Mouse (Mus musculus) forebrain, embryonic 14.5 days (tissue): ENCODE data around the gene Banf2. TPM values are rescaled to one million over a fixed set of nuclear protein-coding genes. Genes with fewer than 3 reads are reported as not detected.

ENCODE experiments used
- ATAC-seq: fragments of 200-750 bp; cut with Nextera tagmentation; 2 replicates; pipeline ENCODE4 v1.8.0; 2017; ENCODE audit warnings: mild to moderate bottlenecking, moderate library complexity
- DNase-seq: peaks from one replicate; pipeline ENCODE4 v3.0.0-alpha.2; 2015; ENCODE audit warnings: low spot score
- H3K27ac ChIP-seq: fragments of 300-500 bp; sonication (generic); 2 replicates; pipeline ENCODE4 v1.5.1; 2014; ENCODE audit warnings: low read depth, mild to moderate bottlenecking, control low read depth, low read length, moderate library complexity
- H3K27me3 ChIP-seq: fragments of 300-500 bp; sonication (generic); replicated peaks from 2 replicates; pipeline ENCODE4 v1.6.1; 2014; ENCODE audit warnings: low read length, control low read depth, mixed read lengths; ENCODE audit not compliant: control insufficient read depth, insufficient read depth
- H3K36me3 ChIP-seq: fragments of 300-500 bp; sonication (generic); 2 replicates; pipeline ENCODE4 v1.6.1; 2014; ENCODE audit warnings: low read length, control low read depth; ENCODE audit not compliant: control insufficient read depth, insufficient read depth
- H3K4me1 ChIP-seq: fragments of 300-500 bp; sonication (generic); 2 replicates; pipeline ENCODE4 v1.6.1; 2014; ENCODE audit warnings: antibody characterized with exemption, low read length, control low read depth; ENCODE audit not compliant: control insufficient read depth, insufficient read depth
- H3K4me2 ChIP-seq: fragments of 300-500 bp; sonication (generic); 2 replicates; pipeline ENCODE4 v1.6.1; 2014; ENCODE audit warnings: mild to moderate bottlenecking, control low read depth, low read length
- H3K4me3 ChIP-seq: fragments of 300-500 bp; sonication (generic); 2 replicates; pipeline ENCODE4 v1.5.1; 2014; ENCODE audit warnings: low read depth, low read length, control low read depth
- H3K9ac ChIP-seq: fragments of 300-500 bp; sonication (generic); 2 replicates; pipeline ENCODE4 v1.6.1; 2014; ENCODE audit warnings: mild to moderate bottlenecking, low read length, control low read depth, moderate library complexity
- H3K9me3 ChIP-seq: fragments of 300-500 bp; sonication (generic); replicated peaks from 2 replicates; pipeline ENCODE4 v1.6.1; 2016; ENCODE audit warnings: low read length, control low read depth, mixed read lengths; ENCODE audit not compliant: control insufficient read depth
- WGBS: fragments of 180-500 bp; shearing (Covaris S2); extraction: QIAGEN DNeasy Blood & Tissue Kit; methylation state at CpG from one replicate; pipeline ENCODE4 v1.1.7; 2014; 5-methylcytosine and 5-hydroxymethylcytosine counted together
- polyA plus RNA-seq: library from polyadenylated mRNA; unstranded; fragments of >200 nt; fragmentation: Nextera tagmentation; extraction: Ambion mirVana; gene quantifications from 2 replicates; pipeline ENCODE4 v1.2.1, GENCODE M21; 2014

Gene Banf2
- polyA plus RNA-seq, 1 experiment from 2014 or later, result not detected

DNA sequence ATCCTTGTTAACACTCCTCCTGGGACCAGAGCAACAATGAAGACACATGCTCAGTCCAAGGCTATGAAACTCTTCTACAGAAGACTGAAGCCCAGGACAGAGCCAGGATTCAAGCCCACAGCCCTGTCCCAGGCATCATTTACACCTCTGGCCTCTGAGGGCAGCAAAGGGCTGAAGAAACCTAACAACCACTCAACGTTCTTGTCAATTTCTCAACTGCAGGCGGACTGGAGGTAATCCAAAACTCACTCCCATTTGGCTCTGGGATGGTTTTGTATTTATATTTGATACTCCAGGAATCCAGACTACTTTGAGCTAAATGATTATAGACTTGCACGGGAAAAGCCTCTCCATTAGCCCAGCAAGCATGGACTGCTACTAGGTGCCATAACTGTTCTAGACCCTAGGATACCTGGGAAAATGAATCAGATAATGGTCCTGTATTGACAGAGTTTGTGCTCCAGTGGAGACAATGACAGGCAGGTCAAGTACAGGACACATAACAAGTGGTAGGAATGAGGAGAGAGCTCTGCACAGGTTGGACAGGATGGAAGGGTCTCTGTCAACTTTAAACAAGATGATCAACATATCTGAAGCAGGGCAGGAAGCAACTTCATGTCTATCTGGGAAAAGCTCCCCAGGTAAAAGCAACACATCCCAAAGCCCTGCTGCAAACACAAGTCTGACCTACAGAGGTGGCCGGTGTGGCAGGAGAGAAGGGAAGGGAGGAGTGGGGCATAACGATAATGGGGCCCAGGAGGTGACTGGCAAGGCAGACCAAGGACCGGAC lies 27.5 kb upstream of the Banf2 start:
- H3K27ac ChIP-seq, result no peak overlapping the region
- no peak overlapping the region for H3K9ac ChIP-seq
- H3K9me3 ChIP-seq, result no peaks in the 10 kb centered on the region
- no peak for DNase-seq
- 82% methylated on average over 6 of the region's 6 CpGs for whole genome bisulfite sequencing
- no peak overlapping the region for H3K4me3 ChIP-seq
- no peaks in the 10 kb centered on the region for H3K36me3 ChIP-seq
- H3K27me3 ChIP-seq, result no peaks in the 10 kb centered on the region
- no peak for ATAC-seq
- no peak overlapping the region for H3K4me2 ChIP-seq
- 0 out of 2 replicates have a peak, but pooled peaks cover 5% of the 10 kb centered on the region for H3K4me1 ChIP-seq

GRCm38 (mm10) chr2:144006686-144007085 lies 26.2 kb upstream of the Banf2 start:
- Histone ChIP-seq H3K9me3 (no peaks in the 10 kb centered on the region), H3K4me3 (no peak overlapping the region), H3K27ac (no peak overlapping the region), H3K36me3 (no peaks in the 10 kb centered on the region), H3K9ac (no peak overlapping the region), H3K4me1 (0 out of 2 replicates have a peak, but pooled peaks cover 5% of the 10 kb centered on the region), H3K27me3 (no peaks in the 10 kb centered on the region), H3K4me2 (no peak overlapping the region)
- no peak for DNase-seq
- 87% methylated on average over 6 of the region's 6 CpGs for WGBS
- no peak for ATAC-seq

DNA sequence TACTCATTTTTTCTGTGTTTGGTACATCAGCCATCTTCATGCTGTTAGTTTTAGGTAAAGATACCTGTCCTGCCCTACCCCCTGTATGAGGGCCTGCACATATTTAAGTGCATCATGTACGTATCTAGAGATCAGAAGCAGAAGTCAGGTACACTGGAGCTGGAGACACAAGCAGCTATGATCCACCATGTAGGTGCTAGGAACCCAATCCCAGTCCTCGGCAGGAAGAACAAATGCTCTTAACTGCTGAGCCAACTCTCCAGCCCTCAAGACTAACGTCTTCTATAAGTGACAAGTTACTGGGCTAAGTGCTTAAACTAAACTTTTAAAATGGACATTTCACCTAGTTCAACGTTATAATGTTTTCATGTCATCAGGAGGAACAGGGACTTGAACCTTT lies 25.6 kb upstream of the Banf2 start:
- ATAC-seq, result no peak
- H3K9me3 ChIP-seq, result no peaks in the 10 kb centered on the region
- H3K27ac ChIP-seq, result no peak overlapping the region
- H3K4me3 ChIP-seq, result no peak overlapping the region
- H3K4me1 ChIP-seq, result 0 out of 2 replicates have a peak, but pooled peaks cover 5% of the 10 kb centered on the region
- no peaks in the 10 kb centered on the region for H3K27me3 ChIP-seq
- H3K36me3 ChIP-seq, result no peaks in the 10 kb centered on the region
- H3K4me2 ChIP-seq, result no peak overlapping the region
- H3K9ac ChIP-seq, result no peak overlapping the region
- no peak for DNase-seq
- WGBS, result 93% methylated on average over 4 of the region's 4 CpGs

DNA sequence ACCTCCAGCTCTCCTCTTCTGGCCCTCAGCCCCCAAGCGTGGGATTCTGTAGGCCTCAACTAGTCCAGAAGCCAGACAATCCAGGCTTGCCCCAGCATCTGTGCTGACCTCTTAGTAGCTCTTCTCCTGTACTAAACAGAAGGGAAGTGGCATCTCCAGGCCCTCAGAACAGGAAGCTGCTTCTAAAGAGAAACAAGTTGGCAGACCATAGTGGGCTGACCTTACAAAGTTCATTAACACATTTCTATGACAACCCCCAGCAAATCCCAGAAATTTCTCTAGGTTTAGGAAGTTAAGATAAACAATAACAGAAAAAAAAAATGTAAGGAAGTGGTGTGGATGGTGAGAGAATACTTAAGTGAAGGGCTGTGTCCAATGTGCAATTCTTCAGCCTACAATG lies 23.8 kb upstream of the Banf2 start:
- ATAC-seq (no peak), DNase-seq (no peak)
- Histone ChIP-seq H3K4me1 (0 out of 2 replicates have a peak, but pooled peaks cover 3% of the 10 kb centered on the region), H3K27ac (no peak overlapping the region), H3K9me3 (no peaks in the 10 kb centered on the region), H3K4me3 (no peak overlapping the region), H3K4me2 (no peak overlapping the region), H3K9ac (no peak overlapping the region), H3K36me3 (no peaks in the 10 kb centered on the region), H3K27me3 (no peaks in the 10 kb centered on the region)
- 71% methylated on average over 1 of the region's 1 CpGs for WGBS

GRCm38 (mm10) chr2:144009551-144010281 lies 23.1 kb upstream of the Banf2 start:
- 7% methylated on average over 30 of the region's 30 CpGs for WGBS
- no peak for ATAC-seq

DNA sequence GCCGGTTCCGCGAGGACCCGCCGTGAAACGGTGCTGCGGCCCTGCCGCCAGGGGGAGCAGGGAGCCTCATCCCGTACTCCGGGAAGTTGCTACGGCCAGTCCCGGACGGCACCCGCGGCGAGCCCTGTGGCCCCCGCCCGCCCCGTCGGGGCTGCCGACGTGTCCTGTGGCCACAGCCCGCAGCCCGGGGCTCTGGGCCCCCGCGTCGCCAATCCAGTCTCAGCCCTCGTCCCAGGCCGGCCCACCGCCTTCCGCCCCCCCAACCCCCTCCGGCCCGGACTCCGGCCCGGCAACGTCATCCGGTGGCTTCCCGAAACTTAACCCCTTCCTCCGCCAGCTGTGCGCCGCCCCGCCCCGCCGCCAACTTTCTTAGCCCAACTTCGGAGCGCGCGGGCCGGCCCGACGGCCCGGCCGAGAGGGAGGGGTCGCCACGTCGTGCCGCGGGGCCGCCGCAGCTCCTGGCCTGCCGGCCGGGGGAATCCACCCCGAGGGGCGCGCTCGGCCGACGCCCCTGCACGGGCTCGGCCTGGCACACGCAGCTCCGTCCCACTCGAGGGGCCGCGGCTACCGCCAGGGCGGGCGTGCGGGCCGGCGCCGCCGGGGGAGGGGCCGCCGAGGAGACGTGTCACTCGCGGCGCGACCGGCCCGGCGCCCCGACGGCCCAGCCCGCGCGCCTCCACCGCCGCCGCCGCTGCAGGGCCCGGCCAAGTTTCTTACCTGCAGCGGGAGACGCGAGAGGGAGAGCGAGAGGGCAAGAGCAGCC lies 22.4 kb upstream of the Banf2 start:
- no peaks in the 10 kb centered on the region for H3K9me3 ChIP-seq
- H3K27me3 ChIP-seq, result no peaks in the 10 kb centered on the region
- peak overlapping the region; percentile 81 for H3K4me3 ChIP-seq
- peak; percentile 68 for DNase-seq
- peak overlapping the region; percentile 69 for H3K4me2 ChIP-seq
- WGBS, result 3% methylated on average over 86 of the region's 107 CpGs
- peak; percentile 21 for ATAC-seq
- no peaks in the 10 kb centered on the region for H3K36me3 ChIP-seq
- H3K9ac ChIP-seq, result peak overlapping the region; percentile 74
- H3K27ac ChIP-seq, result peak overlapping the region; percentile 82
- 0 out of 2 replicates have a peak, but pooled peaks cover 3% of the 10 kb centered on the region for H3K4me1 ChIP-seq

More at GRCm38 (mm10) chr2:144009551-144010281, 23.1 kb upstream of the Banf2 start:
- peak overlapping the region; percentile 74 for H3K9ac ChIP-seq
- DNase-seq, result peak; percentile 14
- H3K4me3 ChIP-seq, result peak overlapping the region; percentile 81
- H3K27me3 ChIP-seq, result no peaks in the 10 kb centered on the region
- H3K9me3 ChIP-seq, result no peaks in the 10 kb centered on the region
- H3K4me2 ChIP-seq, result peak overlapping the region; percentile 69
- H3K4me1 ChIP-seq, result 0 out of 2 replicates have a peak, but pooled peaks cover 3% of the 10 kb centered on the region
- H3K36me3 ChIP-seq, result no peaks in the 10 kb centered on the region
- no peak overlapping the region for H3K27ac ChIP-seq

- 0 out of 2 replicates have a peak, but pooled peaks cover 3% of the 10 kb centered on the region for H3K4me1 ChIP-seq
- no peaks in the 10 kb centered on the region for H3K36me3 ChIP-seq
- no peaks in the 10 kb centered on the region for H3K27me3 ChIP-seq
- peak within 1 kb of the TSS; percentile 69 for H3K4me2 ChIP-seq
- ATAC-seq, result peak; percentile 99
- peak; percentile 98 for DNase-seq
- H3K9me3 ChIP-seq, result no peaks in the 10 kb centered on the region
- WGBS, result under 1% methylated on average over 48 of the region's 53 CpGs
- peak within 1 kb of the TSS; percentile 81 for H3K4me3 ChIP-seq
- H3K9ac ChIP-seq, result peak within 1 kb of the TSS; percentile 74
- H3K27ac ChIP-seq, result peak within 1 kb of the TSS; percentile 82
Observed at GRCm38 (mm10) chr2:144011080-144011551, 21.7 kb upstream of the Banf2 start, which contains the start of gene Rrbp1. Gene Rrbp1 (minus strand): TSS chr2:144011263.

GRCm38 (mm10) chr2:144014051-144014450 lies 18.8 kb upstream of the Banf2 start:
- no peaks in the 10 kb centered on the region for H3K27me3 ChIP-seq
- WGBS, result 84% methylated on average over 11 of the region's 11 CpGs
- H3K4me1 ChIP-seq, result 0 out of 2 replicates have a peak, but pooled peaks cover 3% of the 10 kb centered on the region
- H3K4me3 ChIP-seq, result no peak overlapping the region
- DNase-seq (no peak), ATAC-seq (no peak)
- H3K4me2 ChIP-seq, result no peak overlapping the region
- no peaks in the 10 kb centered on the region for H3K36me3 ChIP-seq
- H3K9me3 ChIP-seq, result no peaks in the 10 kb centered on the region
- no peak overlapping the region for H3K27ac ChIP-seq
- no peak overlapping the region for H3K9ac ChIP-seq
